Mouse (Mus musculus) 416B (cell line): Measurements from ENCODE around the gene Ptpn1.

Source experiments
- DNase-seq: peaks from one replicate; pipeline ENCODE4 v3.0.0; 2011; ENCODE audit warnings: low read depth

Ptpn1 gene

GRCm38 (mm10) chr2:167972146-167972545 is 40.3 kb downstream of the Ptpn1 start:
- no peak for DNase-seq

- DNase-seq: no peak
Observed at GRCm38 (mm10) chr2:167972809-167973208, 41.0 kb downstream of the Ptpn1 start.

GRCm38 (mm10) chr2:167975746-167976145 is 43.9 kb downstream of the Ptpn1 start:
- DNase-seq: peak; percentile 73

DNA sequence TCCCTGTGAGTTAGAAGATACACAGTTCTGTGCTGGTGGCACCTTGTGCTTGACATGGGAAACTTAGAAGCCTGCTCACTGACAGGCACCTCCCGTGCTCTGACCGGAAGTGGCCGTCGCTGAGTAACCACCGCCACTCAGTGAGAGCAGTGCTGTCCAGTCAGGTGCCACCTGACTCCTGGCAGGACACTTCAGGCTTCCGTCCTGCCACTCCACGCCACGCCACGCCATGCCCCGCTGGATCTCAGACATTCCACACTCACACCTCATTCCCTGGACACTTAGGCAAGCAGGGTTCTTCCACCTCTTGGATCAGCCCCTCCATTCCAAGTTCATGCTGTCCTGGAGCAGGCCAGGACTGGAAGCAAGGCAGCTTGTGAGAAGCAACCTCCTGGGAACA is 46.4 kb downstream of the Ptpn1 start:
- DNase-seq: no peak

- DNase-seq: no peak
Observed at GRCm38 (mm10) chr2:167980391-167980790, 48.5 kb downstream of the Ptpn1 start.

DNA sequence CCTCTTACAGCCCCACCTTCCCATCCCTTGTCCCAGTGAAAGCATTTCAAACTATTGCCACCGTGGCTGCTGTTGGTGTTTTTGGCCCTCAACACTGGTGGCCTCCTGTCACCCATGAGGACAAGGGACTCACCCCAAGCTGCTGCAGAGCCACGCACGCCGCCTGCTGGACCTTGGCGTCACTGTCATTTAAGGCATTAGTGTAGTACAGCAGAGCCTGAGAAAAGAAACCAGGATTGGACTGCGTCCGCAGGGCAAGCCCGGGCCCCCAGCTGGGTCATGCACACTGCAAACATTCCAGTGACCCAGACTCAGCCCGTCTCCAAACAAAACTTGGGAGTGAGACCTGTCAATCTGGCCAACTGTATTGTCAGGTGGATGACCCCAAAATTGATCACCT is 50.8 kb downstream of the Ptpn1 start:
- no peak for DNase-seq

- DNase-seq: peak; percentile 37
Observed at GRCm38 (mm10) chr2:167984371-167984770, 52.5 kb downstream of the Ptpn1 start.

DNA sequence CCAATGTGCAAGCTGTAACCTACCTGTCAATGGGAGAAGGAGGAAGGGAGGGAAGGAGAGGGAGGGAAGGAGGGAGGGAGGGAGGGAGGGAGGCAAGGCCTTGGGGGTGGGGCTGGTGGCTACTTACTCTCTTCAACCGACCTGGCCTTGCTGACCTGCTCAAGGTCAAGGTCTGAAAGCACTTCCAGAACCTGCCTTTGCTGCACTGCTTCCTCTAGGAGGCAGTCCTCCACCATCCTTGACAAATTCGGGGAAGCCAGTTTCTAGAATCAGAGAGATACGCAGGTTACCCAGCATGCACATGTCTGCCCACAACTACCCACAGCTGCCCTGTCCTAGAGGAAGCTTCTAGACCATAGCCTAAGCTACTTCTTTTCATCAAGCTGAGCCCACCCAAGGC is 53.1 kb downstream of the Ptpn1 start:
- peak; percentile 61 for DNase-seq

DNA sequence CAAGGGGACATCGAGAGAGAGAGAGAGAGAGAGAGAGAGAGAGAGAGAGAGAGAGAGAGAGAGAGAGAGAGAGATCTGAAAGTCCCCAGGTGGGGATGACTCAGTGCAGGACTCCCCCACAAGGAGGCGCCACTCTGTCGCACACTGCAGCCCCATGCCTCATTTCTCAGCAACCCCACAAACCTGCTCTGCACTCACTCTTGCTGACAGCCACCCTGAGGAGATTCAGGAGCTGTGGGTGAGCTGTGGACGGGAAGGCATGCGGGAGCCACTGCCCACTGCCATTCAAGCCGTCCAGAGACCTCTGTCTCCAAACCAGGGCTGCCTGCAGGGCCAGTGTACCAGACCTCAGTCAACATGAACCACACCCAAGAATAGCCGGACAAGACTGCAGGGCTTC is 54.9 kb downstream of the Ptpn1 start:
- DNase-seq: peak; percentile 41

DNA sequence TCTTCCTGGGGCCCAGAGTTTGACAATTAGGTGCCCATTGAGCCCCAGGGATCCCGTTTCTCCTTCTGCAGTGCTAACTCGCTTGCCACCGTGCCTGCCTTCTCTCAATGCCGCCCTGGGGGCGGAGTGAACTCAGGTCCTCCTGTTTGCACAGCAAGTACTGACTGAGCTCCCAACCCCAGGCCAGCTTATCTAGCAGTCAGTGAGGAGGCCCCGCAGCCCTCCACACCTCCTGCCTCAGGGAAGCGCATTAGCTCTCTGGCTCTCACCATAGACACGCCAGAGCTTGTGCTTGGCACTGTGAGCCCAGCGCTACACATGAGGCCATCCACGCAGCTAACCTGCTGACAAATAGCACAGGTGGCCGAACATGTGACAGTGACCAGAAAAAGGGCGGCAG is 55.8 kb downstream of the Ptpn1 start:
- no peak for DNase-seq

- DNase-seq: no peak
Observed at GRCm38 (mm10) chr2:167989310-167989709, 57.5 kb downstream of the Ptpn1 start.

DNA sequence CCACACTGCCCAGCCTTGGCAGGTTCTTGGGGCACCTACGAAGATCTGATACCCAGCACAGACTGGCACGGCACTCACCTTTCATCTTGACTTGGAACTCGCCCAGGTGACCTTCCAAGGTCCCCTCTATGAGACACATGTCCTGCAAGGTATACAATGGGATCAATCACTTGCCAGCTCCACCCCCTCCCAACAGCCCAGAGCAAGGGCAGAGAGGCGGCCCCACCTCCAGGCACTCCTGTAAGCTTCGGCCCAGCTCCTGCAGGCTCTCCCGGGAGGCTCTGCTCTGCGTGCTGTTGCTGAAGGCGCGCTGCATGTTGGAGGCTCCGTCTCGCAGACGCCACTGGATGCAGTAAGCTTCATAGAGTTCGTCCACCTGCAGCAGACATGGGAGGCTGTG is 61.4 kb downstream of the Ptpn1 start:
- no peak for DNase-seq

DNA sequence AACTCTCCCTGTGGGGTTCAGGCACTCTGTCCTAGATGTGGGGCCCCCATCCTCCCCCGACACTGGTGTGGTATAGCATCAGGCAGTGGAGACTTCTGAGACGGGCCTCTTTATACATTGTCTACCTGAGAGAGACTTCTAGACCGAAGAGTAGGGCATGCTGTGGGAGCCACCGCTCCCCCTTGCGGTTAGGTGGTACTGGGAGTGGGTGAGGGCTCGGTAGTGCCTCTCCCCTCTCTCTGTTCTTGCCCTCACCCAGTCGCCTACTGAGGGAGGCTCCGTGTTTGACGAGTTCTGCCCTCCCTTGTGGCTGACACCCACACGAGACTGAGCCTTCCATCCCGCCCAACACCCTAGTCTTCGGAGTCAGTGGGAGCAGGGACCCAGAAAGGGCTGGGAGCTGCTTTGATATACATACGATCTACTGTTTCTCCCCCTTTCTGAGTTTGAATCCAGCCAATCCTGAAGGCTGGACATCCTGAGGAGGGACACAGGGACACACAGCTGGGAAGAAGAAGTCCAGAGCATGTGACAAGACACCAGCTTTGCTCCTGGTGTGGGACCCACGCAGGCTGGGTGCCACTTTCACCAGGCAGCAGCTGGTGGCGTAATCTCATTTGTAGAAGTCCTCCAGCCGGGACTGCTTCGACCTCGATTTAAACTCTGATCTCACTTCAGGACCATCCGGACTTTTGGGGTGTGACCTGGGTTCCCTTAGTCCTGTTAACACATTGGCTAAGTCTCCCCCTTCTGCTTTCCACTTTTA is 64.2 kb downstream of the Ptpn1 start:
- no peak for DNase-seq

DNA sequence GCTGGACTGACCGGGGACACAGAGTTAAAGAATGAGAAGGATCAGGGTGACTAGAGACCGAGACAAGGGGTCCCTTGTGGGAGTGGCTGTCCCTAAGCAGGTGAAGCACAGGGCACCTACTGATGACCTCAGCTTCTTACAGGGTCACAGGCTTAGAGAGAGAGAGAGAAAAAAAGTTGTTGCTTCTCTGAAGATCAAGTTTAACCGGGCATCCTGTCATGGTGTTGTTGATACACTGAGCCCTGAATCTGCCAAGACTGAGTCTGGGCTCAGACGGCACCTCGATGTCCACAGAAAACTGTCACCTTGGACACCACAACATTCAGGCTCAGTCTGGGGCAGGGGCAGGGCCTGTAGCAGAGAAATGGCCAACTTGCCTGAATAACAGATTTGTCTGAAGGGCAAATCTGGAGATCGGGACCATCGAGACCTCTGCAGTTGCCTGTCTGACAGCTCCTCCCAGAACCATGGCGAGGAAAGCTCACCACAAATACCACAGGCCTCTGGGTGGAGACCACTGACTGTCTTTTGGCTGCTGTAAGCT is 64.9 kb downstream of the Ptpn1 start:
- DNase-seq: peak; percentile 30

DNA sequence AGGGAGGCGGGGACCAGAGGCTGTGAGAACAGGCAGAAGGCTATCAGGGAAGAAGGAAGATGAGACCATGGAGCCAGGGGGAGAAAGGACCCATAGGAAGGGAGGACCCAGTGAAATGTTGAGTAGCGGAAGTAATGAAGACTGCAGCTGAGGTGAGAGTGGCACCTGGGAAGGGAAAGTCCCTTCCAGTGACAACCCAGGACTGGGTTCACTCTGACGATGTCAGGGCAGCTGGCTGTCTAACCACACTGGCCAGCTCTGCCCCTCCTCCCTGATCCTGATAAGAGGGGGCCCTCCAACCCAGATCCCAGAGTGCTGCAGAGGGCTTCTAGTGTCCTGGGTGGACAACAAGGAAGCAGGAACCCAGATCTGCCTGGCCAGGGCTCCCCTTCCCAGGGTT is 65.7 kb downstream of the Ptpn1 start:
- no peak for DNase-seq

- DNase-seq: peak; percentile 31
Observed at GRCm38 (mm10) chr2:167999145-167999743, 67.4 kb downstream of the Ptpn1 start.

GRCm38 (mm10) chr2:168002188-168002587 is 70.3 kb downstream of the Ptpn1 start:
- DNase-seq: no peak

GRCm38 (mm10) chr2:168002884-168003283 is 71.0 kb downstream of the Ptpn1 start:
- no peak for DNase-seq

GRCm38 (mm10) chr2:168003431-168003830 is 71.6 kb downstream of the Ptpn1 start:
- no peak for DNase-seq

GRCm38 (mm10) chr2:168004369-168004768 is 72.5 kb downstream of the Ptpn1 start:
- DNase-seq: no peak

DNA sequence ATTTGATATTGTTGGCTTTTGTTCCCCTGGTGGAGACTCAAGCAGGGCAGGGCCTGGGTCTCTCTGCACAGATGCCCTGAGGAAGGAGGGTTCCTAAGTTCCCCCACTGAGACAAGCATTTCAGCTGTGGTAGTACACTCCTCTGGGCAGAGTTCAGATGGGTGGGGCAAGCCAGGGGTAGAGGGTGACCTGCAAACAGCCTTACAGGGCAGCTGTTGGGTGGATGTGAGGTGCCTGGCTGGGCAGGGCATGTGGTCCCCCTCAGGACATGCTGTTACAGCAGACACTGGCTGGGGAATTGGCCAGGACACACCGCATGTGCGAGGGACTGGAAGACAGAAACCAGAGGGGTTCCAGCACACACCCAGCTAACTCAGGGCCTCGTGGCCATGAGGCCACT is 73.1 kb downstream of the Ptpn1 start:
- no peak for DNase-seq

DNA sequence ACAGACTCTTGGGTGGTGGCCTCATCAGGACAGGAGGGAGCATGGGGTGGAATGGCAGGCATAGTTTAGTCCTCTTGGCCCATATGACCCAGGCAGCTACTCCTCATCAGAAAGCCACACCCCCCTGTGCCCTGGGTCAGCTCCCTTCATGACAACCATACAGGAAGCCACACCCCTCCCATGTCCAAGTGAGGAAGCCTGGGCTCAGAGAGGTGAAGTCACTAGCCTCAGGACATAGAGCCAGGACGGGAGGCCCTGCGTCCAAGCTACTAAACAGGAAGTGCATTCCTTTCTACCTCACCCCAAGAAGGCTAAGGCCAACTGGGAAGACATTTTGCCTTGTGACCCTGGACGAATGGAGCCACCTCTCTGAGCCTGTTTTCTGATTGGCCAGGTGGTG is 73.8 kb downstream of the Ptpn1 start:
- peak; percentile 84 for DNase-seq

- no peak for DNase-seq
Observed at GRCm38 (mm10) chr2:168006489-168006888, 74.6 kb downstream of the Ptpn1 start.

DNA sequence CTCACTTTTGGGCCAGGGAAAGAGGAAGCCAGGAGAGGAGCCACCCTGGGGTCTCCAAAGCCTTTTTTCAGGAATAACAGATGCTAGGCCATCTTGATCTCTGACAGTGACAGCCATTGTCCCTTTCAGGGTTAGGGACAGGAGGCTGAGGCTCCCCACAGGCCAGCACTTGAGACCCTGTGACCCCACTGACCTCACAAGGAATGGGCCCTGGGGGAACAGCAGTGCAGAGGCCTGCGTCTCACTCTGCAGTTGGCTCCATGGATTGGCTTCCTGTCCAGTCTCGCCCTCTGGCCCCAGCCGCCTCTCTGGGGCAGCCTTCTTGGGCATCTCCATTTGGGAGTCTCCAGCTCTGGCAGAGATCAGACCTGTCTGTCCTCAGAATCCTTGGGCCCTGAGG is 76.3 kb downstream of the Ptpn1 start:
- no peak for DNase-seq
